Mouse (Mus musculus) kidney, embryonic 15.5 days (tissue): ENCODE results near the gene Olfr350. TPM values are rescaled to one million over a fixed set of nuclear protein-coding genes. Genes with fewer than 3 reads are reported as not detected.

Source experiments
- ATAC-seq: fragments of 200-750 bp; cut with Nextera tagmentation; replicated peaks from 2 replicates; pipeline ENCODE4 v1.8.0; 2017; ENCODE audit warnings: moderate TSS enrichment; ENCODE audit not compliant: low FRiP score
- H3K27ac ChIP-seq: fragments of 300-500 bp; sonication (generic); 2 replicates; pipeline ENCODE4 v1.5.1; 2015; ENCODE audit warnings: mild to moderate bottlenecking, inconsistent platforms
- H3K27me3 ChIP-seq: fragments of 300-500 bp; sonication (generic); 2 replicates; pipeline ENCODE4 v1.6.1; 2015; ENCODE audit warnings: inconsistent platforms
- H3K36me3 ChIP-seq: fragments of 300-500 bp; sonication (generic); 2 replicates; pipeline ENCODE4 v1.6.1; 2015; ENCODE audit warnings: inconsistent platforms
- H3K4me1 ChIP-seq: fragments of 300-500 bp; sonication (generic); 2 replicates; pipeline ENCODE4 v1.6.1; 2015; ENCODE audit warnings: inconsistent platforms
- H3K4me2 ChIP-seq: fragments of 300-500 bp; sonication (generic); 2 replicates; pipeline ENCODE4 v1.6.1; 2015; ENCODE audit warnings: moderate library complexity, mild to moderate bottlenecking, inconsistent platforms
- H3K4me3 ChIP-seq: fragments of 300-500 bp; sonication (generic); replicated peaks from 2 replicates; pipeline ENCODE4 v1.5.1; 2015; ENCODE audit warnings: mild to moderate bottlenecking, inconsistent platforms
- H3K9ac ChIP-seq: fragments of 300-500 bp; sonication (generic); 2 replicates; pipeline ENCODE4 v1.6.1; 2015; ENCODE audit warnings: mild to moderate bottlenecking, inconsistent platforms
- H3K9me3 ChIP-seq: fragments of 300-500 bp; sonication (generic); replicated peaks from 2 replicates; pipeline ENCODE4 v1.6.1; 2016; ENCODE audit warnings: inconsistent platforms
- WGBS: fragments of 180-500 bp; shearing (Covaris S2); methylation state at CpG from one replicate; pipeline ENCODE4 v1.1.7; 2015; ENCODE audit warnings: mixed read lengths; 5-methylcytosine and 5-hydroxymethylcytosine counted together
- polyA plus RNA-seq: library from polyadenylated mRNA; unstranded; fragments of >200 nt; fragmentation: Nextera tagmentation; extraction: Ambion mirVana; gene quantifications from 2 replicates; pipeline ENCODE4 v1.2.1, GENCODE M21; 2015

Olfr350 gene
- polyA plus RNA-seq, result not detected in 2 replicates

- no peak within 1 kb of the TSS for H3K4me3 ChIP-seq
- no peaks in the 10 kb centered on the region for H3K36me3 ChIP-seq
- H3K27me3 ChIP-seq, result no peaks in the 10 kb centered on the region
- no peak for ATAC-seq
- no peaks in the 10 kb centered on the region for H3K4me1 ChIP-seq
- 79% methylated on average over 1 of the region's 1 CpGs for WGBS
- no peak within 1 kb of the TSS for H3K27ac ChIP-seq
- H3K4me2 ChIP-seq, result no peak within 1 kb of the TSS
- H3K9me3 ChIP-seq, result no peaks in the 10 kb centered on the region
- no peak within 1 kb of the TSS for H3K9ac ChIP-seq
Measured at GRCm38 (mm10) chr2:36846010-36846409, at the start of gene Olfr350. Olfr350 (plus strand) TSS chr2:36846310.

GRCm38 (mm10) chr2:36816932-36817331, 29.2 kb upstream of the Olfr350 start, which contains the start of gene Olfr3:
Olfr3 (minus strand) TSS chr2:36817032.
- peaks cover 14% of the 10 kb centered on the region for H3K9me3 ChIP-seq
- H3K36me3 ChIP-seq, result no peaks in the 10 kb centered on the region
- no peak within 1 kb of the TSS for H3K9ac ChIP-seq
- H3K27ac ChIP-seq, result no peak within 1 kb of the TSS
- 65% methylated on average over 1 of the region's 1 CpGs for WGBS
- no peak within 1 kb of the TSS for H3K4me2 ChIP-seq
- H3K4me1 ChIP-seq, result no peaks in the 10 kb centered on the region
- ATAC-seq, result no peak
- no peak within 1 kb of the TSS for H3K4me3 ChIP-seq
- no peaks in the 10 kb centered on the region for H3K27me3 ChIP-seq

- H3K4me1 ChIP-seq, result no peaks in the 10 kb centered on the region
- WGBS, result 80% methylated on average over 1 of the region's 1 CpGs
Measured at GRCm38 (mm10) chr2:36862560-36862959, 16.4 kb downstream of the Olfr350 start, which contains the start of gene Olfr351. Olfr351 (minus strand) TSS chr2:36862660.

GRCm38 (mm10) chr2:36868160-36868559, 22.1 kb downstream of the Olfr350 start, which contains the start of gene Olfr352:
Olfr352 (plus strand) TSS chr2:36868460.
- H3K4me2 ChIP-seq, result no peak within 1 kb of the TSS
- no peak for ATAC-seq
- no peak within 1 kb of the TSS for H3K4me3 ChIP-seq
- no peak within 1 kb of the TSS for H3K9ac ChIP-seq
- H3K4me1 ChIP-seq, result no peaks in the 10 kb centered on the region
- no peak within 1 kb of the TSS for H3K27ac ChIP-seq
- H3K9me3 ChIP-seq, result no peaks in the 10 kb centered on the region; the same call in 1 of the 2 replicates
- 83% methylated on average over 1 of the region's 1 CpGs for WGBS
- no peaks in the 10 kb centered on the region for H3K27me3 ChIP-seq
- no peaks in the 10 kb centered on the region for H3K36me3 ChIP-seq

More at GRCm38 (mm10) chr2:36862560-36862959, 16.4 kb downstream of the Olfr350 start, which contains the start of gene Olfr351:
- no peaks in the 10 kb centered on the region for H3K36me3 ChIP-seq
- no peak within 1 kb of the TSS for H3K4me2 ChIP-seq
- H3K9ac ChIP-seq, result no peak within 1 kb of the TSS
- H3K27ac ChIP-seq, result no peak within 1 kb of the TSS
- no peaks in the 10 kb centered on the region for H3K27me3 ChIP-seq
- ATAC-seq, result no peak
- no peak within 1 kb of the TSS for H3K4me3 ChIP-seq
- no peaks in the 10 kb centered on the region; the same call in 1 of the 2 replicates for H3K9me3 ChIP-seq

GRCm38 (mm10) chr2:36892836-36893235, 46.7 kb downstream of the Olfr350 start, which contains the start of gene Olfr353:
Olfr353 (minus strand) TSS chr2:36892936.
- Histone ChIP-seq H3K36me3 (no peaks in the 10 kb centered on the region), H3K4me1 (no peaks in the 10 kb centered on the region), H3K27ac (no peak within 1 kb of the TSS), H3K4me3 (no peak within 1 kb of the TSS), H3K9ac (no peak within 1 kb of the TSS), H3K9me3 (0 out of 2 replicates have a peak, but pooled peaks cover 3% of the 10 kb centered on the region), H3K27me3 (no peaks in the 10 kb centered on the region), H3K4me2 (no peak within 1 kb of the TSS)
- no peak for ATAC-seq

- H3K9ac ChIP-seq, result no peak overlapping the region
- H3K27me3 ChIP-seq, result no peaks in the 10 kb centered on the region
- H3K4me2 ChIP-seq, result no peak overlapping the region
- no peak overlapping the region for H3K27ac ChIP-seq
- H3K36me3 ChIP-seq, result no peaks in the 10 kb centered on the region
- H3K9me3 ChIP-seq, result 0 out of 2 replicates have a peak, but pooled peaks cover 9% of the 10 kb centered on the region
- H3K4me1 ChIP-seq, result no peaks in the 10 kb centered on the region
- H3K4me3 ChIP-seq, result no peak overlapping the region
- no peak for ATAC-seq
Measured at GRCm38 (mm10) chr2:36897114-36897513, 51.0 kb downstream of the Olfr350 start.

Other genes starting within 250 kb of the Olfr350 start
- not detected in 2 replicates for gene Olfr345, start 206.3 kb upstream of the Olfr350 start, polyA plus RNA-seq
- not detected in 2 replicates for gene Olfr346, start 160.5 kb upstream of the Olfr350 start, polyA plus RNA-seq
- not detected in 2 replicates for gene Olfr347, start 114.4 kb upstream of the Olfr350 start, polyA plus RNA-seq
- not detected in 2 replicates for gene Olfr348, start 62.0 kb upstream of the Olfr350 start, polyA plus RNA-seq
- gene Olfr50, start 55.8 kb upstream of the Olfr350 start, polyA plus RNA-seq, result not detected in 2 replicates
- gene Olfr3, start 29.3 kb upstream of the Olfr350 start, polyA plus RNA-seq, result not detected in 2 replicates
- gene Olfr351, start 16.4 kb downstream of the Olfr350 start, polyA plus RNA-seq, result not detected in 2 replicates
- not detected in 2 replicates for gene Olfr352, start 22.1 kb downstream of the Olfr350 start, polyA plus RNA-seq
- gene Olfr353, start 46.6 kb downstream of the Olfr350 start, polyA plus RNA-seq, result not detected in 2 replicates
- not detected in 2 replicates for gene Olfr354, start 59.4 kb downstream of the Olfr350 start, polyA plus RNA-seq
- gene Olfr355, start 82.6 kb downstream of the Olfr350 start, polyA plus RNA-seq, result not detected in 2 replicates
- not detected in 2 replicates for gene Olfr356, start 90.8 kb downstream of the Olfr350 start, polyA plus RNA-seq
- not detected in 2 replicates for gene Olfr357, start 147.5 kb downstream of the Olfr350 start, polyA plus RNA-seq
- not detected in 2 replicates for gene Olfr358, start 163.0 kb downstream of the Olfr350 start, polyA plus RNA-seq
- not detected in 2 replicates for gene Olfr360, start 219.4 kb downstream of the Olfr350 start, polyA plus RNA-seq
- not detected in 2 replicates for gene Olfr361, start 243.0 kb downstream of the Olfr350 start, polyA plus RNA-seq